Mouse (Mus musculus): ENCODE results near the gene Lrrc4. TPM values are rescaled to one million over a fixed set of nuclear protein-coding genes. Genes with fewer than 3 reads are reported as not detected.

Gene Lrrc4
- polyA plus RNA-seq, 1 experiment from 2014 or later: 0.35 TPM

DNA sequence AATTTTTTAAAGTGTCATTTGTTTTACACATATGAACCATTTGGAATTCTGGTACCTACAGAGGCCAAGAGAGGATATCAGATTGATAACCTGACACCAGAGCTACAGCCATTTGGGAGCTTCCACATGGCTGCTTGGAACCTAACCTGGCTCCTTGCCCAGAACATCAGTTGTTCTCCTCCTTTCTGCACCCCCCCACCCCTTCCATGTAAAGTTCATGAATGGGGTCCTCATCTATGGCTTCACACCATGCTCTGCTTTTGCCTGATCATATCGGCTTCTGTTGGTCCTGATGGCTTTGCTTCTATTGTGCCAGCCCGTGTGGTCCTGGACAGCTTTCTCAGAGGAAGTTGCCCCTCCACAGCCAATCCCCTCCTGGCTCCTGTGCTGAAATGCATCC is 200.6 kb downstream of the Lrrc4 start:
- Histone ChIP-seq H3K4me2 (replicated peaks; ENCODE audit: low read depth, low read length) (no peak overlapping the region), H3K9me3 (ENCODE audit: low read length) (no peaks in the 10 kb centered on the region), H3K27ac (ENCODE audit: low read length) (no peak overlapping the region), H3K4me1 (ENCODE audit: insufficient read depth, low read depth, low read length) (no peaks in the 10 kb centered on the region), H3K27me3 (replicated peaks; ENCODE audit: insufficient read depth, low read length) (no peaks in the 10 kb centered on the region), H3K9ac (replicated peaks; ENCODE audit: low read depth) (no peak overlapping the region), H3K36me3 (ENCODE audit: insufficient read depth, low read length) (no peaks in the 10 kb centered on the region), H3K4me3 (ENCODE audit: low read depth, low read length) (no peak overlapping the region)
- no peak for ATAC-seq
- no peak for TF ChIP-seq EP300 (IDR thresholded peaks at IDR 0.05)
- no peak for TF ChIP-seq CTCF (IDR thresholded peaks at IDR 0.05)
- no peak for DNase-seq (ENCODE audit: low spot score)
- WGBS: 70% methylated on average over 2 of the region's 2 CpGs

GRCm38 (mm10) chr6:28629866-28630265 is 201.7 kb downstream of the Lrrc4 start:
- DNase-seq (ENCODE audit: low spot score) (peak; percentile 28), ATAC-seq (0 out of 2 replicates have a peak, but pooled peaks have one; percentile 26)
- no peak overlapping the region for H3K9ac ChIP-seq (replicated peaks; ENCODE audit: low read depth)
- no peak overlapping the region for H3K4me3 ChIP-seq (ENCODE audit: low read depth, low read length)
- H3K4me1 ChIP-seq (ENCODE audit: insufficient read depth, low read depth, low read length): no peaks in the 10 kb centered on the region
- no peaks in the 10 kb centered on the region for H3K9me3 ChIP-seq (ENCODE audit: low read length)
- no peak for TF ChIP-seq CTCF (IDR thresholded peaks at IDR 0.05)
- no peak for TF ChIP-seq EP300 (IDR thresholded peaks at IDR 0.05)
- H3K4me2 ChIP-seq (replicated peaks; ENCODE audit: low read depth, low read length): no peak overlapping the region
- 39% methylated on average over 2 of the region's 2 CpGs for WGBS
- no peaks in the 10 kb centered on the region for H3K27me3 ChIP-seq (replicated peaks; ENCODE audit: insufficient read depth, low read length)
- no peak overlapping the region for H3K27ac ChIP-seq (ENCODE audit: low read length)
- H3K36me3 ChIP-seq (ENCODE audit: insufficient read depth, low read length): no peaks in the 10 kb centered on the region

- Histone ChIP-seq H3K36me3 (ENCODE audit: insufficient read depth, low read length) (no peaks in the 10 kb centered on the region), H3K4me2 (replicated peaks; ENCODE audit: low read depth, low read length) (no peak overlapping the region), H3K4me1 (ENCODE audit: insufficient read depth, low read depth, low read length) (peaks cover 3% of the 10 kb centered on the region; the same call in 1 of the 2 replicates), H3K9ac (replicated peaks; ENCODE audit: low read depth) (no peak overlapping the region), H3K4me3 (ENCODE audit: low read depth, low read length) (no peak overlapping the region), H3K27me3 (replicated peaks; ENCODE audit: insufficient read depth, low read length) (no peaks in the 10 kb centered on the region), H3K9me3 (ENCODE audit: low read length) (no peaks in the 10 kb centered on the region), H3K27ac (ENCODE audit: low read length) (no peak overlapping the region)
- 86% methylated on average over 1 of the region's 1 CpGs for WGBS
- no peak for DNase-seq (ENCODE audit: low spot score)
- TF ChIP-seq CTCF (IDR thresholded peaks at IDR 0.05): no peak
- no peak for TF ChIP-seq EP300 (IDR thresholded peaks at IDR 0.05)
- ATAC-seq: no peak
These were observed 203.1 kb downstream of the Lrrc4 start for GRCm38 (mm10) chr6:28628408-28628807.

GRCm38 (mm10) chr6:28622963-28623362 is 208.6 kb downstream of the Lrrc4 start:
- H3K36me3 ChIP-seq (ENCODE audit: insufficient read depth, low read length): no peaks in the 10 kb centered on the region
- 86% methylated on average over 3 of the region's 3 CpGs for WGBS
- H3K9me3 ChIP-seq (ENCODE audit: low read length): no peaks in the 10 kb centered on the region
- peaks cover 18% of the 10 kb centered on the region; the same call in 1 of the 2 replicates for H3K4me1 ChIP-seq (ENCODE audit: insufficient read depth, low read depth, low read length)
- DNase-seq (ENCODE audit: low spot score): no peak
- H3K9ac ChIP-seq (replicated peaks; ENCODE audit: low read depth): no peak overlapping the region
- no peaks in the 10 kb centered on the region for H3K27me3 ChIP-seq (replicated peaks; ENCODE audit: insufficient read depth, low read length)
- ATAC-seq: no peak
- no peak overlapping the region for H3K4me3 ChIP-seq (ENCODE audit: low read depth, low read length)
- no peak overlapping the region for H3K4me2 ChIP-seq (replicated peaks; ENCODE audit: low read depth, low read length)
- H3K27ac ChIP-seq (ENCODE audit: low read length): no peak overlapping the region
- no peak for TF ChIP-seq CTCF (IDR thresholded peaks at IDR 0.05)

GRCm38 (mm10) chr6:28622522-28622921 is 209.0 kb downstream of the Lrrc4 start:
- H3K4me1 ChIP-seq (ENCODE audit: insufficient read depth, low read depth, low read length): peaks cover 18% of the 10 kb centered on the region; the same call in 1 of the 2 replicates
- DNase-seq (ENCODE audit: low spot score): peak; percentile 77
- H3K36me3 ChIP-seq (ENCODE audit: insufficient read depth, low read length): no peaks in the 10 kb centered on the region
- H3K27ac ChIP-seq (ENCODE audit: low read length): peak overlapping the region; percentile 43
- ATAC-seq: peak; percentile 76
- no peak overlapping the region for H3K4me2 ChIP-seq (replicated peaks; ENCODE audit: low read depth, low read length)
- 46% methylated on average over 6 of the region's 6 CpGs for WGBS
- TF ChIP-seq EP300 (IDR thresholded peaks at IDR 0.05) (no peak), CTCF (IDR thresholded peaks at IDR 0.05) (no peak)
- H3K27me3 ChIP-seq (replicated peaks; ENCODE audit: insufficient read depth, low read length): no peaks in the 10 kb centered on the region
- H3K9ac ChIP-seq (replicated peaks; ENCODE audit: low read depth): no peak overlapping the region
- H3K9me3 ChIP-seq (ENCODE audit: low read length): no peaks in the 10 kb centered on the region
- H3K4me3 ChIP-seq (ENCODE audit: low read depth, low read length): no peak overlapping the region

DNA sequence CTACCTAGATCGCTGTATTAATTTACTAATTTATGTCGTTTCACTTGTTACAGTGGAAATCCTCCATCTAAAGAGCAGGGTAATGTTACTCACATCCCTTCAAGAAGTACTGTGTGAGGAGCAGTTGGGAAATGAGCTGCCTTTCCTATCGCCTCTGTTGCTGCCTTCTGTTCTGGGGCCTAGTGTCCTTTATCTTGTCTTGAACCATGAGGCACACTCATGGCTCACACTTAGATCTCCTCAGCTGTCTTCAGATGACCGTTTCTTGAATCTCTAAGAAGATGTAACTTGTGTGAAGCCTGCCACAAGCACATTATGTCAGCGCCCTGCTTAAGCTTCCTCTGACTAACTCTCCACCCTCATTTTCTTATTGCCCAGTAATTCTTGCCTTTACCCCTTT is 209.6 kb downstream of the Lrrc4 start:
- TF ChIP-seq EP300 (IDR thresholded peaks at IDR 0.05) (no peak), CTCF (IDR thresholded peaks at IDR 0.05) (no peak)
- 83% methylated on average over 5 of the region's 5 CpGs for WGBS

GRCm38 (mm10) chr6:28621431-28621830 is 210.1 kb downstream of the Lrrc4 start:
- no peak overlapping the region for H3K9ac ChIP-seq (replicated peaks; ENCODE audit: low read depth)
- peaks cover 18% of the 10 kb centered on the region; the same call in 1 of the 2 replicates for H3K4me1 ChIP-seq (ENCODE audit: insufficient read depth, low read depth, low read length)
- no peak for TF ChIP-seq CTCF (IDR thresholded peaks at IDR 0.05)
- no peak for TF ChIP-seq EP300 (IDR thresholded peaks at IDR 0.05)
- DNase-seq (ENCODE audit: low spot score) (no peak), ATAC-seq (no peak)
- no peaks in the 10 kb centered on the region for H3K9me3 ChIP-seq (ENCODE audit: low read length)
- H3K27me3 ChIP-seq (replicated peaks; ENCODE audit: insufficient read depth, low read length): no peaks in the 10 kb centered on the region
- no peak overlapping the region for H3K4me2 ChIP-seq (replicated peaks; ENCODE audit: low read depth, low read length)
- 81% methylated on average over 4 of the region's 4 CpGs for WGBS
- no peak overlapping the region for H3K27ac ChIP-seq (ENCODE audit: low read length)
- no peaks in the 10 kb centered on the region for H3K36me3 ChIP-seq (ENCODE audit: insufficient read depth, low read length)
- H3K4me3 ChIP-seq (ENCODE audit: low read depth, low read length): no peak overlapping the region

More for the DNA sequence above, 209.6 kb downstream of the Lrrc4 start:
- Histone ChIP-seq H3K27ac (ENCODE audit: low read length) (peak overlapping the region; percentile 43), H3K9me3 (ENCODE audit: low read length) (no peaks in the 10 kb centered on the region), H3K4me1 (ENCODE audit: insufficient read depth, low read depth, low read length) (peaks cover 18% of the 10 kb centered on the region; the same call in 1 of the 2 replicates), H3K4me3 (ENCODE audit: low read depth, low read length) (no peak overlapping the region), H3K27me3 (replicated peaks; ENCODE audit: insufficient read depth, low read length) (no peaks in the 10 kb centered on the region), H3K4me2 (replicated peaks; ENCODE audit: low read depth, low read length) (no peak overlapping the region), H3K36me3 (ENCODE audit: insufficient read depth, low read length) (no peaks in the 10 kb centered on the region), H3K9ac (replicated peaks; ENCODE audit: low read depth) (no peak overlapping the region)
- DNase-seq (ENCODE audit: low spot score): no peak
- no peak for ATAC-seq
